Mouse (Mus musculus) MN1 (cell line): ENCODE results near the gene Stard13.
A peak's percentile ranks its signal among the peaks of the same experiment; 100 is the strongest.

ENCODE experiments used
- DNase-seq: peaks from one replicate; pipeline ENCODE4 v3.0.0-alpha.2; 2016; ENCODE audit warnings: low spot score

The Stard13 gene

GRCm38 (mm10) chr5:151056920-151057294 is 176.7 kb downstream of the Stard13 start:
- no peak for DNase-seq

DNA sequence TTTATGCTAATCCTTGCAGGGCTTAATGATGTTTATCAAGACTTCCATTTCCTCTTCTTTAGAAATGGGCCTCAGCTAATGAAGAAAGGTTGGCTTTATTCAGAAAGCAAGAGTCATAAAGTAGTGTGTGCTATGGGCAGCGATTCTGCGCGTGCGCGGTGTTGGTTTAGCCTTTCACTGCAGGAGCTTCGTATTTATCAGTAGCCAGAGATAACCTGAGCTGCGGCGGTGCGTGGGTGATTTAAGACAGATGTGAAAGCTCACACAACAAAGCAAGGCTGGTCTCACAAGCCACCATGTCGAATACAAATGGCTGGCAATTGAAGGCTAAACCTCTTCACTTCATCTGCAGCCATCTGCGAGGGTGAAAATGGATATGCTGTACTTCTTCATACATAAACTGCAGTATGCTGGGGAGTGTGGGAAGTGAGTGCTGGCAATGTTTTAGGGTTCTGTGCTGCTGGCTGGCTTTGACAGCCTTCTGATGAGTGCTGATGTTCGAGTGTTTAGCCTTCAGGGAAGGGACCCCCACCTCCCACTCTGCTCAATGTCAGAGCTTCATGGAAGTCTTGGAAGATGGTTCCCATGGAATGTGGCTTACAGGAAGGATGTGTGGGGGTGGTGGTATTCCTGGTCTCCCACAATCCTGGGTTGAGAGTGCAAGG is 177.2 kb downstream of the Stard13 start:
- no peak for DNase-seq

GRCm38 (mm10) chr5:151055426-151056090 is 178.1 kb downstream of the Stard13 start:
- DNase-seq = no peak

GRCm38 (mm10) chr5:151054743-151055114 is 178.9 kb downstream of the Stard13 start:
- DNase-seq = no peak

GRCm38 (mm10) chr5:151054100-151054742 is 179.4 kb downstream of the Stard13 start:
- no peak for DNase-seq

GRCm38 (mm10) chr5:151053190-151053589 is 180.4 kb downstream of the Stard13 start:
- DNase-seq = no peak

GRCm38 (mm10) chr5:151052331-151052730 is 181.3 kb downstream of the Stard13 start:
- no peak for DNase-seq

DNA sequence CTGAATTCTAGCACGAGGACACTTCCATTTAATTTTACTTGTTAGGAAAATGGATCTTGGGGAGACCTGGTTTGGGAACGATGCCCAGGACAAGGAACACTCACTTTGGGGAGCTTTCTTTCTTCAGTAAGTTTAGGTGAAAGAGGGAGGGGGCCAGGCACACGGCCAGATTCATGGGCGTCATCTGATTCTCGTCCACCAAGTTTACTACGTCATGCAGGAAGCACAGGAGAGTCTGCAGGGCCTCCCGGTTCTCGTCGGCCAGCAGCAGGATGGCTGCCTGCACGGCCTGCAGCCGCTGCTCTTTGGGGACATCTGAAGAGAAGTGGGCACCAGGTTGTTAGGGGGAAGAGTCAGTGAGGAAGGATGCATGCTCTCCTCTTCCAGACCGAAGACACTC is 186.1 kb downstream of the Stard13 start:
- no peak for DNase-seq

DNA sequence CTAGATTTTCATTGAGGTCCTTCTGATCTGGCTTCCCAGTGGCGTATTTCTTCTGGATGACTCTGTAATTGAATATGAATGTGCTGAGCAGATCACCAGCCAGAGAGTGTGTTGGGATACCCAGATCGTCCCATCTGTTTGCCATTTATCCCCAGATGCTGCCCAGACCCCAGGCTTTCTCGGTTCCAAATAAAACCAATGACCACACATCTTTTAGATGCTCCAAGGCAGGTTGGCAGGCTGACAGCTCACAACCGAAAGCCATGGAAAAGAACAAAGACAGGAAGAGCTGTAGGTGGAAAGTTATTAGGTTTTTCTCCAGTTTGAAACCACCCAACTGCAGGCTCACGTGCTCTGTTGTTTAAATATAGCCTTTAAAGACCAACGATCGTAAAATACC is 186.7 kb downstream of the Stard13 start:
- no peak for DNase-seq

DNA sequence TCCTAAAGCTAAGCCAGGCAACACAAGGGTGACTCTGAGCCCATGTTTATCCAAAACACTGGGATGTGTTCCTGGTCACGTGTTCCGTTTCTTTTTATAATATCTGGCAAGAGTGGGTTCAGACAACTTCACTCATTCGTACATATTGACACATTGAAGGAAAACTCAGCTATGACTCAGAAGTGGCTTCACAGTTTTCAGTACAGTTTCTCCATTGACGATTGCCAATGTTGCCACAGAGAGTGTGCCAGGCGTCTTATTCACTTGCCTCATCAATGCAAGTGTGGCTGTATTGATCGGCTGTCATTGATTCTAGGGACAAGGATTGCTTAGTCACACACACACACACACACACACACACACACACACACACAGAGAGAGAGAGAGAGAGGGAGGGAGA is 187.5 kb downstream of the Stard13 start:
- no peak for DNase-seq

GRCm38 (mm10) chr5:151042911-151043310 is 190.7 kb downstream of the Stard13 start:
- no peak for DNase-seq

DNA sequence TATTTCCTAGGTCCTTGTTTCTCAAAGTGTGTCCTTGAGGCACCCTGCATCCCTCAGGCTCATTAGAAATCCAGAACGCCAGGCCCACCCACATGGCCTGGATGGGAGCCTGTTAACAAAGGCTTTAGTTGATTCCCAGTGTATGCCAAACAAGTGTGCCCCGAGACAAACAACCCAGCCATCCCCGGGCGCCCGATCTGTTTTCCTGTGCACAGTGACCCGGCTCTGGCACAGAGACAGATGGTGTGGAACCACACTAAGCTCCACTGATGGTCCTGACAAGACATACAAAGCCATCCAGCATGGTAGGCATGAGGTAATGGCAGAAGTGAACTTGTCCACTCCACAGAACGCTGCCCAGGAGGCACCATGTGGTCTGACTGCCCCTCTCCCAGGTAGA is 195.8 kb downstream of the Stard13 start:
- no peak for DNase-seq

GRCm38 (mm10) chr5:151034715-151035512 is 198.7 kb downstream of the Stard13 start:
- no peak for DNase-seq

GRCm38 (mm10) chr5:151028906-151029305 is 204.7 kb downstream of the Stard13 start:
- no peak for DNase-seq

- peak; percentile 74 for DNase-seq
These were observed 206.5 kb downstream of the Stard13 start for GRCm38 (mm10) chr5:151027171-151027570.

DNA sequence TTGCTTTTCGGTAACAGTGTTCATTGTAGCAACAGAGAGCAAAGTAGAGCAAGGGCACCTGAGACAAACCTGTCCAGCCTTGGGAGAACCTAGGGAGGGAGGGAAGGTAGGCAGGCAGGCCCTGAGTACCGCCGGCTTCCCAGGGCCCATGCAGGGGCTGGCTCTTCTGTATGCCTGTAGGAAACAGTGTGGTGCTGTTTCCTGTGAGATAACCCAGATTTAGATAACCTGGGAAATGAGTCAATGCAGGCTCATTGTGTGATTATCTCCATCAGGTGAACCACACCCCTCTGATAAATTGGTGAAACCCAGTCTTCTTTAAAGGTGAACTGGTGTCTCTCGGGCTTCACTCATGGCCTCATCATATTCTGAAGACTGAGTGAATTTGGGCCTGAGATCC is 207.6 kb downstream of the Stard13 start:
- no peak for DNase-seq

DNA sequence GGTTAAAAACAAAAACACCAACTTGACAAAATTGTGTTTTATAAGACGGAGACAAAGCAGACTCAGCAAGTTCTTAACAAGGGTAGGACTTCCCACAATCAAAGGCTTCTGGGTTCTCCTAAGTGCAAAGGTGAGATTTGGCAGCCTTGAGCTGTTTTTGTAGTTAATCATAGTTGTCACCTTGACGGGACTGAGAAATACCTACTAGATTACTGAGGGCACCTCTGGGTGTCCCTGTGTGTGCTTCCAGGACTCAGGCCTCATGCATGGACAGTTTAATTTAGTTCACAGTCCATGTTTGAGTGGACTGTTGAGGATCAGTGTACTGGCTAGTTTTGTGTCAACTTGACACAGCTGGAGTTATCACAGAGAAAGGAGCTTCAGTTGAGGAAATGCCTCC is 209.2 kb downstream of the Stard13 start:
- no peak for DNase-seq

GRCm38 (mm10) chr5:151023461-151023860 is 210.2 kb downstream of the Stard13 start:
- no peak for DNase-seq

DNA sequence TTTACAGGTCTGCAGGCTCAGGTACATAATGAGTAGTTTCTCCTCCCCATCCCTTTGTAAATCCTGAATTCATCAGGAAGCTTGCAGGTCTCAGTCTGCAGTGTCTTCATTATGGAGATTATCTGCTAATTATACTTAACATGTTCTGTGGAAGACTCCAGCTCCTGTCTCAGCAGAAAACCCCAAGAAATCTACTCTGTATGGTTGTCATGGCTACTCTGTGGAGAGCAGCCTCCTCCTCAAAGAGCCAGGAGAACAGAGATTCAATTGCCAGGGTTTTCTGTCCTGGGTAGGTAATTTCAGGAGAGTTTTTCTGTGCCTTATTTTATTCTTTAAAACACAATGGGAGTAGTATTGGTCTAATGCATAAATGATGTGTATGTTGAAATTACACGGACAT is 210.7 kb downstream of the Stard13 start:
- DNase-seq = no peak

- no peak for DNase-seq
These were observed 211.6 kb downstream of the Stard13 start for GRCm38 (mm10) chr5:151022026-151022425.

- DNase-seq = no peak
These were observed 212.8 kb downstream of the Stard13 start for GRCm38 (mm10) chr5:151020831-151021230.

- DNase-seq = no peak
These were observed 213.4 kb downstream of the Stard13 start for GRCm38 (mm10) chr5:151020031-151020820.
